Mouse (Mus musculus): ENCODE measurements around the gene Atxn1. TPM values are rescaled to one million over a fixed set of nuclear protein-coding genes. Genes with fewer than 3 reads are reported as not detected.

Gene Atxn1
- polyA plus RNA-seq, 1 experiment, result 3.2 TPM

GRCm38 (mm10) chr13:45934085-45934484 is 30.7 kb downstream of the Atxn1 start:
- H3K27me3 ChIP-seq (replicated peaks), result no peaks in the 10 kb centered on the region
- H3K4me1 ChIP-seq, result peaks cover 60% of the 10 kb centered on the region
- H3K4me3 ChIP-seq (replicated peaks), result no peak overlapping the region
- H3K9me3 ChIP-seq, result peaks cover 4% of the 10 kb centered on the region; the same call in 1 of the 2 replicates
- peaks cover 38% of the 10 kb centered on the region for H3K36me3 ChIP-seq (replicated peaks; ENCODE audit: low read length)
- TF ChIP-seq GATA1 (IDR thresholded peaks at IDR 0.05; ENCODE audit: borderline replicate concordance, low read length) (no peak), FLI1 (IDR thresholded peaks at IDR 0.05; ENCODE audit: low read length) (no peak)

- no peak for TF ChIP-seq FLI1 (IDR thresholded peaks at IDR 0.05; ENCODE audit: low read length)
- no peak for TF ChIP-seq GATA1 (IDR thresholded peaks at IDR 0.05; ENCODE audit: borderline replicate concordance, low read length)
- Histone ChIP-seq H3K27me3 (replicated peaks) (no peaks in the 10 kb centered on the region), H3K4me3 (replicated peaks) (no peak overlapping the region), H3K4me1 (peaks cover 51% of the 10 kb centered on the region), H3K36me3 (replicated peaks; ENCODE audit: low read length) (peaks cover 35% of the 10 kb centered on the region), H3K9me3 (peaks cover 4% of the 10 kb centered on the region; the same call in 1 of the 2 replicates)
These were observed 32.3 kb downstream of the Atxn1 start for GRCm38 (mm10) chr13:45932491-45932921.

GRCm38 (mm10) chr13:45931891-45932290 is 32.9 kb downstream of the Atxn1 start:
- H3K4me1 ChIP-seq, result peaks cover 51% of the 10 kb centered on the region
- no peaks in the 10 kb centered on the region for H3K27me3 ChIP-seq (replicated peaks)
- peaks cover 33% of the 10 kb centered on the region for H3K36me3 ChIP-seq (replicated peaks; ENCODE audit: low read length)
- peaks cover 4% of the 10 kb centered on the region; the same call in 1 of the 2 replicates for H3K9me3 ChIP-seq
- no peak for TF ChIP-seq FLI1 (IDR thresholded peaks at IDR 0.05; ENCODE audit: low read length)
- no peak for TF ChIP-seq GATA1 (IDR thresholded peaks at IDR 0.05; ENCODE audit: borderline replicate concordance, low read length)
- H3K4me3 ChIP-seq (replicated peaks), result no peak overlapping the region

GRCm38 (mm10) chr13:45931215-45931614 is 33.6 kb downstream of the Atxn1 start:
- peaks cover 33% of the 10 kb centered on the region for H3K36me3 ChIP-seq (replicated peaks; ENCODE audit: low read length)
- H3K9me3 ChIP-seq, result peaks cover 4% of the 10 kb centered on the region; the same call in 1 of the 2 replicates
- no peak overlapping the region for H3K4me3 ChIP-seq (replicated peaks)
- no peak for TF ChIP-seq FLI1 (IDR thresholded peaks at IDR 0.05; ENCODE audit: low read length)
- TF ChIP-seq GATA1 (IDR thresholded peaks at IDR 0.05; ENCODE audit: borderline replicate concordance, low read length), result no peak
- H3K4me1 ChIP-seq, result peaks cover 51% of the 10 kb centered on the region
- H3K27me3 ChIP-seq (replicated peaks), result no peaks in the 10 kb centered on the region

GRCm38 (mm10) chr13:45929744-45930143 is 35.1 kb downstream of the Atxn1 start:
- TF ChIP-seq FLI1 (IDR thresholded peaks at IDR 0.05; ENCODE audit: low read length), result no peak
- TF ChIP-seq GATA1 (IDR thresholded peaks at IDR 0.05; ENCODE audit: borderline replicate concordance, low read length), result no peak
- peaks cover 56% of the 10 kb centered on the region for H3K4me1 ChIP-seq
- H3K36me3 ChIP-seq (replicated peaks; ENCODE audit: low read length), result peaks cover 24% of the 10 kb centered on the region
- no peaks in the 10 kb centered on the region for H3K27me3 ChIP-seq (replicated peaks)
- H3K9me3 ChIP-seq, result peaks cover 4% of the 10 kb centered on the region; the same call in 1 of the 2 replicates
- no peak overlapping the region for H3K4me3 ChIP-seq (replicated peaks)

- peaks cover 18% of the 10 kb centered on the region for H3K36me3 ChIP-seq (replicated peaks; ENCODE audit: low read length)
- H3K27me3 ChIP-seq (replicated peaks), result no peaks in the 10 kb centered on the region
- TF ChIP-seq FLI1 (IDR thresholded peaks at IDR 0.05; ENCODE audit: low read length) (no peak), GATA1 (IDR thresholded peaks at IDR 0.05; ENCODE audit: borderline replicate concordance, low read length) (no peak)
- peaks cover 58% of the 10 kb centered on the region for H3K4me1 ChIP-seq
- H3K9me3 ChIP-seq, result no peaks in the 10 kb centered on the region
- H3K4me3 ChIP-seq (replicated peaks), result peak overlapping the region; percentile 90
These were observed 39.5 kb downstream of the Atxn1 start for GRCm38 (mm10) chr13:45925294-45925693.

GRCm38 (mm10) chr13:45924555-45924954 is 40.3 kb downstream of the Atxn1 start:
- peaks cover 57% of the 10 kb centered on the region for H3K4me1 ChIP-seq
- H3K27me3 ChIP-seq (replicated peaks), result no peaks in the 10 kb centered on the region
- H3K36me3 ChIP-seq (replicated peaks; ENCODE audit: low read length), result peaks cover 18% of the 10 kb centered on the region
- no peaks in the 10 kb centered on the region for H3K9me3 ChIP-seq
- no peak for TF ChIP-seq GATA1 (IDR thresholded peaks at IDR 0.05; ENCODE audit: borderline replicate concordance, low read length)
- no peak for TF ChIP-seq FLI1 (IDR thresholded peaks at IDR 0.05; ENCODE audit: low read length)
- peak overlapping the region; percentile 90 for H3K4me3 ChIP-seq (replicated peaks)

GRCm38 (mm10) chr13:45923086-45923485 is 41.7 kb downstream of the Atxn1 start:
- Histone ChIP-seq H3K4me1 (peaks cover 58% of the 10 kb centered on the region), H3K4me3 (replicated peaks) (peak overlapping the region; percentile 86), H3K36me3 (replicated peaks; ENCODE audit: low read length) (peaks cover 21% of the 10 kb centered on the region), H3K27me3 (replicated peaks) (no peaks in the 10 kb centered on the region), H3K9me3 (no peaks in the 10 kb centered on the region)
- no peak for TF ChIP-seq FLI1 (IDR thresholded peaks at IDR 0.05; ENCODE audit: low read length)
- TF ChIP-seq GATA1 (IDR thresholded peaks at IDR 0.05; ENCODE audit: borderline replicate concordance, low read length), result no peak; the same call in 2 of the 3 replicates

GRCm38 (mm10) chr13:45922467-45922866 is 42.3 kb downstream of the Atxn1 start:
- Histone ChIP-seq H3K36me3 (replicated peaks; ENCODE audit: low read length) (peaks cover 27% of the 10 kb centered on the region), H3K4me1 (peaks cover 58% of the 10 kb centered on the region), H3K4me3 (replicated peaks) (peak overlapping the region; percentile 87), H3K27me3 (replicated peaks) (no peaks in the 10 kb centered on the region), H3K9me3 (no peaks in the 10 kb centered on the region)
- TF ChIP-seq GATA1 (IDR thresholded peaks at IDR 0.05; ENCODE audit: borderline replicate concordance, low read length) (no peak), FLI1 (IDR thresholded peaks at IDR 0.05; ENCODE audit: low read length) (no peak)

- peaks cover 37% of the 10 kb centered on the region for H3K36me3 ChIP-seq (replicated peaks; ENCODE audit: low read length)
These were observed 45.7 kb downstream of the Atxn1 start for GRCm38 (mm10) chr13:45918956-45919711.

More at GRCm38 (mm10) chr13:45918956-45919711, 45.7 kb downstream of the Atxn1 start:
- TF ChIP-seq GATA1 (IDR thresholded peaks at IDR 0.05; ENCODE audit: borderline replicate concordance, low read length), result no peak
- TF ChIP-seq FLI1 (IDR thresholded peaks at IDR 0.05; ENCODE audit: low read length), result no peak
- Histone ChIP-seq H3K4me1 (peaks cover 69% of the 10 kb centered on the region), H3K4me3 (replicated peaks) (no peak overlapping the region), H3K27me3 (replicated peaks) (no peaks in the 10 kb centered on the region), H3K9me3 (no peaks in the 10 kb centered on the region)
